Mouse (Mus musculus) 416B (cell line): ENCODE data around the gene Aldob.

ENCODE experiments used
- DNase-seq: peaks from one replicate; pipeline ENCODE4 v3.0.0; 2011; ENCODE audit warnings: low read depth

The Aldob gene

GRCm38 (mm10) chr4:49549383-49549782, at the start of gene Aldob:
Gene Aldob, minus strand, starts transcription at chr4:49549546.
- no peak for DNase-seq

- no peak for DNase-seq
Observed at GRCm38 (mm10) chr4:49597183-49598100, 48.1 kb upstream of the Aldob start, which contains the start of gene Tmem246. Gene Tmem246, minus strand, starts transcription at chr4:49597876.

GRCm38 (mm10) chr4:49596846-49597182, 47.5 kb upstream of the Aldob start:
- no peak for DNase-seq

- DNase-seq = no peak
Observed at GRCm38 (mm10) chr4:49590152-49590551, 40.8 kb upstream of the Aldob start.

- no peak for DNase-seq
Observed at GRCm38 (mm10) chr4:49586811-49587210, 37.5 kb upstream of the Aldob start.

- no peak for DNase-seq
Observed at GRCm38 (mm10) chr4:49585524-49586101, 36.3 kb upstream of the Aldob start.

GRCm38 (mm10) chr4:49583965-49584831, 34.9 kb upstream of the Aldob start:
- DNase-seq = no peak

- peak; percentile 66 for DNase-seq
Observed at GRCm38 (mm10) chr4:49581256-49581655, 31.9 kb upstream of the Aldob start.

GRCm38 (mm10) chr4:49572194-49572593, 22.8 kb upstream of the Aldob start:
- peak; percentile 31 for DNase-seq

- peak; percentile 84 for DNase-seq
Observed at GRCm38 (mm10) chr4:49567613-49568012, 18.3 kb upstream of the Aldob start.

- DNase-seq = no peak
Observed at GRCm38 (mm10) chr4:49559915-49560772, 10.8 kb upstream of the Aldob start.

GRCm38 (mm10) chr4:49558181-49558580, 8.8 kb upstream of the Aldob start:
- no peak for DNase-seq

- DNase-seq = no peak
Observed at GRCm38 (mm10) chr4:49557375-49557774, 8.0 kb upstream of the Aldob start.

- DNase-seq = no peak
Observed at GRCm38 (mm10) chr4:49553380-49553779, 4.0 kb upstream of the Aldob start.

- DNase-seq = no peak
Observed at GRCm38 (mm10) chr4:49547544-49548219, 1.7 kb downstream of the Aldob start.

GRCm38 (mm10) chr4:49546873-49547543, 2.3 kb downstream of the Aldob start:
- no peak for DNase-seq

- DNase-seq = no peak
Observed at GRCm38 (mm10) chr4:49546026-49546425, 3.3 kb downstream of the Aldob start.

- no peak for DNase-seq
Observed at GRCm38 (mm10) chr4:49540966-49541365, 8.4 kb downstream of the Aldob start.

GRCm38 (mm10) chr4:49539665-49540064, 9.7 kb downstream of the Aldob start:
- DNase-seq = peak; percentile 49

GRCm38 (mm10) chr4:49536671-49537070, 12.7 kb downstream of the Aldob start:
- DNase-seq = no peak
